Mouse (Mus musculus): ENCODE measurements around the gene Clmn.
A peak's percentile ranks its signal among the peaks of the same experiment; 100 is the strongest.

Clmn gene

DNA sequence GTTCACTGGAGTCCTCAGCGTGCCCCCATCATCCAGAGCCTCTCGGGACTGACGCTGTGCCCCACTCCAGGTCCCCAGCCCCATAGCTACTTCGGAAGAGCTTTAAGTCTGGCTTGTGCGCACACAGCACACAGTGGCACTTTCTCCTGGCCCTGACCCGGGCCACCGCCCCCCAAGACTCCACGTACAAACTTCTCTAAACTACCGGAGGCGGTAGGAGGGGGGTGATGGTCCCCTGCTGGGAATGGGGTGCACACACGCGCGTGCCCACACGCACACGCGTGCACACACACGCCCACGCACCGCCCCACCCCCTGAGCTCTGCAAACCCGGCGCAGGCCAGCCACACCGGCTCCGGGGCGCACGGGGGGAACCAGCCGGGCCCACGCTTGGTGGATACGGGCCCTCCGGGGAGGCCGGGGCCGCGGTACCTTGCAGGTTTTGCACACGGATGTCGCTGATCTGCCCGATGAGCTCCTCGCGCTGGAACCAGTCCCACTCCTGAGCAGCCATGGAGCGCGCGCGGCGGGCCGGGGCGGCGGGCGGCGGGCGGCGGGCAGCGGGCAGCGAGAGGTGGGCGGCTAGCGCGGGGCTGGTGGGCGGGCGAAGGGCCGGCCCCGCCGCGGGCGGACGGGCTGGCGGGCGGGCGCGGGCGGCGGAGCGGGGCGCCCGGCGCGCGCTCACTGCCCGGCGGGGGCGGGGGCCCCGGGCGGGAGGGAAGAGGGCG, at the start of gene Clmn:
TSS of gene Clmn (minus strand) at position 638 of the 727 bp plus-strand sequence.
- peak; percentile 67 for DNase-seq

- DNase-seq, result no peak
Observed at GRCm38 (mm10) chr12:104912990-104913389, 48.1 kb upstream of the Clmn start.

DNA sequence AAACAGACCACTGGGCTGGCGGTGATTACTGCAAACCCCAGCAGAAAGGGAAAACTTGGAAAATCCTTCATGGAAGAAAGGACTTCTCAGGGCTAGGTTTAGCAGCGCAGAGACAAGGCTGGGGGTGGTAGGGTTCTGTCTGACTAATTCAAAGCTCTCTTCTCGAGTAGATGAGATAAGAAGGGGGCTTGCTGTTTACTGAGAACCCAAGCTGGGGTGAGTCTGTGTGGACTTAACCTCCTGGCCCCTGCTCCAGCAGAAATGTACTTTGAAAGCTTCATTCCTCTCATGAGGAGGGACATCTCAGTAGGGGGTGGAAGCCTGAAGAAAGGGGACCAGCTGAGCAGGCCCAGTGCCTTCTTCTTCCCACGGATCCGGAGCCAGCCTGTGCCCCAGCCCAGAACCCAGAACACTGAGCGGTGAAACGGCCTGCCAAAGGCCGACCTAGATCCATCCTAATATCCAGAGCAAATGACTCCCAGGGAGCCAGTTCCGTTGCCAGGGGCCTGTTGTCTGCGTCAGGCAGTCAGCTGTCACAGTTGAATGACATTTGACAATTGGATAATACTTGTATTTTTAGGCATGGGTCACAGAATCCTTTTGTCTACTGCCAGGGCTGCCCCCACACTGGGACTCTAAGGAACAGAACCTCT, 47.5 kb upstream of the Clmn start:
- peak; percentile 68 for DNase-seq

DNA sequence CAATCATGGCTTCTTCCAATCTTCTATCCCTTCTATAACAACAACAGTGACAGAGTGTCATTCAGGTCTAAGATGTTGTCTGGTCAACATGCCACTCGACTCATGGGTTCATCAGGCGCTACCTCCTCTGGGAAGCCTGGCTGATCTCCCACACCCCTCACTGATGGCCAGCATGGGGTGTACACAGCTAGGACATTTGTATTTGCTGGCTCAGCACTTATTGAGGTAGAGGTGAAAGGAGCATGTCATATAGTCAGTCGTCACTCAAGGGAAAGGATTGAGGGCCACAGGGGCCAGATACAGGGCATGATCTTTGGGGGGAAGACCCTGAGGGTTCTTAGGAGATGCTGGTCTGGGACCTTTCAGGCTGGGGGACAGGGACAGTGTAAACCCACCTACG, 44.9 kb upstream of the Clmn start:
- DNase-seq, result no peak

- DNase-seq, result peak; percentile 54
Observed at GRCm38 (mm10) chr12:104908986-104909385, 44.1 kb upstream of the Clmn start.

- peak; percentile 66 for DNase-seq
Observed at GRCm38 (mm10) chr12:104908024-104908781, 43.3 kb upstream of the Clmn start.

DNA sequence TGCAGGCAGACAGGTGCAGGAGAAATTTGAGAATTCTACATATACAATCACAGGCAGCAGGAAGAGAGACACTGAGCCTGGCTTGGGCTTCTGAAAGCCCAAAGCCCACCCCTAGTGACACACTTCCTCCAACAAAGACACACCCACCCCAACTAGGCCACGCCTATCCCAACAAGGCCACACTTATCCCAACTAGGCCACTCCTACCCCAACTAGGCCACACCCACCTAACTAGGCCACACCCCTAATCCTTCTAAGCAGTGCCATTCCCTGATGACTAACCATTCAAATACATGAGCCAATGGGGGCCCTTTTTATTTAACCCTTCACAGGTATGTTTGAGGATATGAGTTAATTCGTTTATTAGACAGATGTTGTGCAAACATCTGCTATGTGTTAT, 42.3 kb upstream of the Clmn start:
- no peak for DNase-seq

DNA sequence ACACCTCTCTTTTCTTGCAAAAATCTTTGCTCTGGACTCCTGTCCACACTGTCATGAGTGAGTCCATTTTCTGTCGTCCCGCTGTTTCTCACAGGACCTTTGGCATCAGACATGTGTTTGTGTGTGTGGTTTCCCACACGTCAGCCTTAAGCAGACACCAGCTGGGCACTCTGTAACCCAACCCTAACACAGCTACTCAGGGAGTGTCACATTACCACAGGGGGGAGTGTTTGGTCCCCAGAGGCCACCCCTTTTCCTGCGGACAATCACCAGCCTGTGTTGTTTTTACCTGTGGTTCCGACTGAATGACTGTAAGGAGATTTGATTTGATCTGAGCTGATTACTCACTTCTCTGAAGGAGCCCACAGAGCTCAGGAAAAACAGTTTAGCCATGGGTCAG, 39.3 kb upstream of the Clmn start:
- DNase-seq, result no peak

- no peak for DNase-seq
Observed at GRCm38 (mm10) chr12:104902392-104903053, 37.6 kb upstream of the Clmn start.

DNA sequence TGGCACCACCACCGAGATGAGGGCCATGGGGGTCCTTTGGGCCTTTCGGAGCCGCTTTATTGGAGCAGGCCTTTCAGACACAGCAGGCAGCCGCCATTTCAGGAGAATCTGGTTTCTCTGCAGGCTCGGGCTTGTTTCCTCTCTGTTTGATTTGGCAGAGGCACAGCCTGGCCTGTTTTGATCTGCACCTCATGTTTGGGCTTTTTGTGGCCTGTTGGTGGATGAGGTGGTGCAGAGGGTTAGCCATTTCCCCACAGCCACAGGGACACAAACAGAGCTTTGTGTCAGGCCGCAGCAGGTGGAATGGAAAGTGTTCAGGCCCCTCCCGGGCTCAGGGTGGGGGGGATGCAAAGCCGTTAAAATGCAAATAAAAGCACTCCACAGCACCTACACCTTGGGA, 36.4 kb upstream of the Clmn start:
- DNase-seq, result no peak

DNA sequence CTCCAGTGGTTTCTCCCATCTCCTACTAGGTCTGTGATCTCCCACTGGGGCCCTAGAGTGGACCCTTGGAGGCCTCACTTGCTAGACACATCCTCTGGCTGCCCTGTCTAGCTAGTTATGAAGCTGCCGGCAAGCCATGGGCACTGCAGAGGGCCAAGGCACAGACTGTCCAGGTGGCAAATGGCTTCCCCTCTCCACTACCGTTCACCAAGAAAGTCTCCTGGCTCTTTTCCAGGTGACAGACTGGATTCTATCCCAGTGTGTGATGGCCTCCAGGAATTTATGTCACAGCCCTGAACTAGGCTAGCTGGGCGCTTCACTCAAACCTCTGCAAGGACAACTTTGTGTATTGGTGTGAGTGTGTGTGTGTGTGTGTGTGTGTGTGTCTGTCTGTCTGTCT, 35.0 kb upstream of the Clmn start:
- DNase-seq, result no peak

DNA sequence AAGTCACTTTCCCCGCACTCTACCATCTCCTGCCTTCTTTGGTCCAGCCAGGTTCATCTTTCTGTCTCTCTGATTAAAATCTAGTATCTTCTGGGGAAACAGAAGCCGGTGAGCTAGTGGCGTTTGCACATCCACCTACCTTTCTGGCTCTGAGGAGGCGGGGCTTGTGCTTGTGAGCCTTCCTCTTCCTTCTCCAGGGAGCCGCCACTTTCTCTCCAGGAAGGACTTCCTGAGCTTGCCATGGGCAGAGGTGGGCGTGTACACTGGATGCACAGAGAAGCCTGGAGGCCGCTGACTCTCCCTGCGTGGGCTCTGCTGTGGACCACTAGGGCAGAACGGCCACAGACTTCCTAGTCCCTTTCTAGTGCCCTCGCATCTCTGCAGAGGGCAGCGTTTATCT, 34.3 kb upstream of the Clmn start:
- DNase-seq, result no peak

DNA sequence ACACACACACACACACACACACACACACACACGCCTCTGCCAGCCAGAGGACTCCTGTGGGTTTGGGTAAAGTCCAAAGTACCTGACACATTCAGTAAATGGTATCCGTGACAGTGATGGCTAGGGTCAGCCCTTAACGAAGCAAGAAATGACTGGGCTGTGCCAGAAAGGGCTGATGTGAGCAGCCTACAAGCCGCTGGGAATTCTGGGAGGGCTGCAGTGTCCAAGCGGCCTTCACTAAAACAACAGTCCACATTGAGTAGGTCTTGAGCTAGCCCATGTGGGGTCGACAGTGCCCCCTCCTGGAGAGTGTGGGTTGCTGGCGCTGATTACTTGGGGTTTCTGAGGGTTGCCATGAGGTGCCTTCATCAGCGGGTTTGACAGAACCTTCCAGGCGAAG, 33.8 kb upstream of the Clmn start:
- DNase-seq, result peak; percentile 47

GRCm38 (mm10) chr12:104897051-104897618, 32.3 kb upstream of the Clmn start:
- peak; percentile 53 for DNase-seq

DNA sequence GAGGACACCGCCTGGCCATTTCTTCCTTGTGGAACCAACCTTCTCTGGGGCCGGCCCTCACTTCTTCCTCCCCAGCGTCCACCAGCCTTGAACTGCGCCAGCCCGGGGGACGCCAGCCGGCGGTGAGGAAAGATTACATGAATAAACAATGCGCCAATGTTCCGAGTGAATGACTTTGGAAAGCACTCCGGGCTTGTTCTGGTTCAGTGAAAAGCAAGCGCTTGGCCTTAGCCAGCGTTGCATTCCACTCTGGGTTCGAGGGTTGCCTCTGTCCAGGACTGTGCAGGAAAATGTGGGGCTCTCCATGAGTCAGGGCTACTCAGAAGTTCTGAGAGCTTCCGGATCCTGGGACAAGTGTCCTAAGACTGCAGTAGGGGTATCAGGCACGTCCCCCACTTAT, 31.8 kb upstream of the Clmn start:
- DNase-seq, result peak; percentile 72

GRCm38 (mm10) chr12:104892245-104892644, 27.4 kb upstream of the Clmn start:
- DNase-seq, result no peak

DNA sequence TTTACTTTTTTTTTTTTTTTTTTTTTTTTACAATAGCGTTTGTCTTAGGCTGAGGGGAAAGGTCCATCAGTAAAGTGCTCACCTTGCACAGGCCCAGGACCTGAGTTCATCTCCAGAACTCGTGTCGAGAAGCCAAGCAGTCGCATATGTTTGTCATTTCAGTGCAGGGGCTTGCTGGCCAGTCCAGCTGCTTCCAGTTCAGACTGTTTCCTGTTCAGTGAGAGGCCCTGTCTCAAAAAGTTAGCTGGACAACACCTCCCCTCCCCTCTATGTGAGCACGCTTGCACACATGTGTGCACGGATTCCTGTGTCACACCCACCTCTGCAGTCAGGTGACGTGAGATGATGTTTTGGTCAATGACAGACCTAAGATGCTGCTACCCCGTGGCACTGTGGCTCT, 25.2 kb upstream of the Clmn start:
- no peak for DNase-seq

GRCm38 (mm10) chr12:104886104-104886503, 21.2 kb upstream of the Clmn start:
- no peak for DNase-seq

GRCm38 (mm10) chr12:104882533-104882932, 17.7 kb upstream of the Clmn start:
- no peak for DNase-seq

DNA sequence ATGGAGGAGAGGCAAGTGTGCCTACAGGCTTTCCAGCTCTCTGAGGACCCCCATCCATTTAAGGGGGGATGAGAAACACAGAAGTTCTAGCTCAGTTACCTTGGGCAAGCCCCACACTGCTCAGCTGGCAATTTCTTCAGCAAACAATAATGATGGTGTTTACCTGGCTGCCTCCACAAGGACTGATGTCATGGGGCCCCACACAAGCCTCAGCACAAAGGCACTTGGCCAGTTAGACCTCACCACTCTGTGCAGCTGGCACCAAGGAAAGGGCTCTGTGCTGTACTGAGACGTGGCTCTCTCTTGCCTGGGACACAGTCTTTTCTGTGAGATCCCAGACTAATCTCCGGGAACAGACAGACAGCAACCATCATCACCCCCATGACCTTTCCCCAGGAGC, 17.2 kb upstream of the Clmn start:
- DNase-seq, result no peak

DNA sequence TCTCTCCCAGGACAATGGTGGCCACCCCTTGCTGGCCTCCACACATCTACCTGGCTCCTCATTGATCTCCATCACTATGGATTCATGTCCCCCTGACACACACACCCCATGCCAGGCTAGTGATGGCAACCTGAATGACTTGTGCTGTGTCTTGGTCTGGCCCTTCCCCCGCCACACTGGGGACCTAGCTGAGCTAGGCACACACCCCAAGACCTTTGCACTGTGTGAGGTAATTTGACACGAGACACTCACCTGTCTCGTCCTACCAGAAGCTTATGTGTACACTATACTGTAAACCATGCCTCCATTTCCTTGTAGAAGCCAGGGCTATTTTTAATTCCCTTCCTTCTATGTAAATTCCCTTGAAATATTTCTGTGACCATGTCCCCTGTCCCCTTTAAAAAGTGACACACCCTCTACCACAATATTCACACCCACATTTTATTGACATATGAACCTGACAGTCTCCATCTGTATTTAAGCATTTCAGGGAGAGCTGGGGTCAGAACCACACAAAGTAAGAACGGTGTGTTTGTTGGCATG, 16.7 kb upstream of the Clmn start:
- no peak for DNase-seq

GRCm38 (mm10) chr12:104880367-104880766, 15.5 kb upstream of the Clmn start:
- DNase-seq, result peak; percentile 64

DNA sequence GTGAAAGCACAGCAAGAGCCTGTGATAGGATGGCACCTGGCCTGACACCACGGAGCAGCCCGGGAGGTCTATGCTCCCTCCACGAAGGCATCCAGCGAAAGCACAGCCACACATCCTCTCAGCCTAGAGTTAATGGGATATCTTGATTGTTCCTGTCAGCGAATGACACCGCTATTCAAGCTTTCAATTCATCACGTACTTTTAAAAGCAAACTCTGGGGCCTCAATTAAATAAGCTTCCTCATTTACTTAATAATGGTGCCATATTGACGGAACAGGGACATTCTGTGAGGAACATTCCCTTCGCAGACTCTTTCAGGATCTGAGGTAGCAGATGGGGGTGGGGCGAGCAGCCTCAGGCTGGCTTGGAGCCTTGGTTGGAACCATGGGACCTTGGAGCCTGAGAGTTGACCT, 14.7 kb upstream of the Clmn start:
- no peak for DNase-seq
